Mouse (Mus musculus): ENCODE data around the gene Col19a1.

The Col19a1 gene

GRCm38 (mm10) chr1:24303077-24303476 is 284.2 kb downstream of the Col19a1 start:
- no peak for DNase-seq

- DNase-seq, result peak; percentile 48 to 55
These were observed 284.6 kb downstream of the Col19a1 start for GRCm38 (mm10) chr1:24302674-24303073.

DNA sequence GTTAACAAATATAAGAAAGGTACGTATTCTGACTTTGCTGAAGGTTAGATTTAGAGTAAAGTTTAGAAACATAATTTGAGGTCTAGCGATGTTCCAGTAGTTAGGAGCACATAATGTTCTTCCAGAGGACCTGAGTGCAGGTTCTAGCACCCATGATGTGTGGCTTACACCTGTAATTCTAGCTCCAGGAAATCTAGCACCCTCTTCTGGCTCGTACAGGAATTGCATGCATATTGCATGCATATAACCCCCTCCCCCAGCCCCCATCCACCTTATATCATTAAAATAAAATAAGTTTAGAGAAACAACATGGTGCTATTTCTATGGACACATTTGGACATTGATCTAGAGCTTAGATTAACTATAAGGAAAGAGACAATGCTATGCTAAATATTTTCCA is 286.6 kb downstream of the Col19a1 start:
- DNase-seq, result no peak

GRCm38 (mm10) chr1:24294979-24295942 is 292.0 kb downstream of the Col19a1 start:
- no peak for DNase-seq

GRCm38 (mm10) chr1:24292515-24292914 is 294.8 kb downstream of the Col19a1 start:
- no peak for DNase-seq

DNA sequence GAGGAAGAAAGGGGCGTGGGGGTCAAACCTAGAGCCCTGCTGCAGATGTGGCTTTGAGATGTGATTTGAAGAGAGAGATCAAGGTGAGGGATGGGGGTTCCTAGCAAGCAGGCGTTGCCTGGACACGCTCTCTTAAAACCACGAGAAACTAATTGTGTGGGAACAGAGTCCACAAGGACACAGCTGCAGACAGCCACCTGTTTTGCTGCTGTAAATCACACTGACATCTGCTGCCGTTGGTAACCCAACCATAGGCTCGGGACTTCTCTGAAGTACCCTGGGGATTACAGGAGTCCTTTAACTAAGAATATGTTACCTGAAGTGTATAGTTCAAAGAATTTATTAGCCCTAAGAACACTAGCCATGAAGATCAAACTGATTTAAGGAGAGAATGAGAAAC is 300.9 kb downstream of the Col19a1 start:
- DNase-seq, result no peak

DNA sequence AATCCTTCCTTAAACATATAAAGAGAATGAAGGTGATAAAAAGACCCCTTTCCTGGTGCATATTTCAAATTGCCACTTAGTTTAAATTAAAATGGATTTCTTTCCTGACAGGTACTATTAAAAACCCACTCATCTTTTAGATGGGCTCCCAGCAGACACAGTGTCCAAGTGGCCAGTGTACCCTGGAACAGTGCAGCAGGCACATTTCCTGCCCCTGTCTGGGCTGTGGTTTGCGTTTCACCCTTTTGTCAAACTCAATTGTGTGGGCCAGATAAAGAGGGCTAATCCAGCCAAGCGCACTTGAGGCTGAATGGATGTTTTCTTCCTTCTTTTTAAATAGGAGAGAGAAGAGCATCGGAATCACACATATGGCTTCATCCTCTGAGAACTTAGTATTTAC is 320.2 kb downstream of the Col19a1 start:
- DNase-seq, result no peak

DNA sequence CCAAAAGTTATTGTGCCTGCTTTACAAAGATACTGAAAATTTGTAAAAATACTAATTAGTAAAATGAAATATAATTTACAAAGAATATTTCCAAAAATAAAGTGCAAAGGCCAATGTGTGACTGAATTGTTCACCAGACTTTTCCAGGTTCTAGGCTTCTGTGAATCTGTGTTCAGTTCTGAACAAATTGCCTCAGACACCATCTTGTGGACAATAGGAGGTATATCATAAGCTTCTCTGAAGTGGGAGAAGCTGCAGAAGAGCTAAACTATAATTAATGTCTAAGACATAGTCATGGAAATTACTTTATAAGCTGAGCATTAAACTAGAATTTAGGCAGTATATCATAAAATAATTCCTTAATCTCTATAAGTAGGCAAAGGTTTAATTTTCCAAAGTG is 326.1 kb downstream of the Col19a1 start:
- no peak for DNase-seq

DNA sequence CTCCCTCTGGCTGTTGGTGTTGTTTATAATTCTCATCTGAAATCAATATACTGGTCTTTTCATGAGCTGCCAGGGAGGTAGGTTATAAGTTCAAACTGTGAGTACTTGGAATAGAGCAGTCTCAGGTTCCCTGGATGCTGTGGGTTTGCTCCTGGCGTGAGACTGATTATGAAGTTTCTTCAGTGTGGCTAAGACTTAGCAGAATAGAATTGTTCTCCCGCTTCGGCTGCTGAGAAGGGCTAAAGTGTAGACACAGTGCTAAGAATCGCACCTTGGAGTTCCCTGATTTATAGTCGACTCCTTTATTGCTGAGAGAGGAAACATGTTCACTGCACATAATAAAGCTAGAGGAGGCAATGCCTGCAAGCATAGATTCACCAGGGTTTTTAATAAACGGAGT is 327.9 kb downstream of the Col19a1 start:
- DNase-seq, result no peak

DNA sequence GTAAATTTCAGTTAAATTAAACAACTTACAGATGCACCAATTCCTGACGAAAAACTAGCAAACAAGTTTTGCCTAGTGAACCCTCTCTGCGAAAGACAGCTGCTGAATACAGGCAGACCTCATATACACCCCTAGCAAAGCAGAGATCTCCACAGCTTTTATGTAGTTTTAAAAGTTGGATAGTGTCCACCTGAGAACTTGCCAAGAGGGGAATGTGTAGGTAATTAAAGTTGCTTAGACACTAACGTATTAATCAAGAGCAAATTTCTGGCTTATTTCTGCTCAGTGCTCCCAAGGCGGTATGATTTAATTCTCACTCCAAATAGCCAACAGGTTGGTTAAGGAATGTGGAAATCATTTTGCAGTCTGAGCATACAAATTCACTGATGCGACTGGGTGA is 329.3 kb downstream of the Col19a1 start:
- DNase-seq, result no peak

DNA sequence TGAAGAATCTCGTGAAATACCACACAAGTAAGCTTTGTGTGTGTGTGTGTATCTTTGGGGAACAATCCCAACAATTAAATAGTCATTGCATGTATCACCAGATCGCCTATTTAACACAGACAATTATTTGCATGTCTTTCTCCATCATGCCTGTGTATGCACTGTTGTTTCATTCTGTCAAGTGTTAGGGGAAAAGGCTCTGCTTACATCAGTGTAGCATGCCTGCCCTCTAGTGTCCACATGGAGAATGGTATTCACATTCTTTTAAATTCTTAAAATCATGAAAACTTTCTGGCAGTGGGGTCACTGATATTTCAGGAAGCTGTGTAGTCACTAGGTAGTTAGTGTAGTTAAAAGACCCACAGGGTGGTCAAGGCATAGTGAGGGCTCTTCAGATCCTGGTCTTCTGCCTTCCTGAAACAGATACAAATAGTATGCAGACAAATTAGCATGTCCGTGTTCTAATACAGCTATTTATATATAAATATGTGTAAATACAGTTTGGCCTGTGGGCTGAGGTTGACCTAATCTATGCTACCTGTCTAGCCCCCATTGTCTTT is 338.1 kb downstream of the Col19a1 start:
- DNase-seq, result peak; percentile 63 to 70

GRCm38 (mm10) chr1:24248294-24249104 is 338.8 kb downstream of the Col19a1 start:
- peak; percentile 20 to 45 for DNase-seq

DNA sequence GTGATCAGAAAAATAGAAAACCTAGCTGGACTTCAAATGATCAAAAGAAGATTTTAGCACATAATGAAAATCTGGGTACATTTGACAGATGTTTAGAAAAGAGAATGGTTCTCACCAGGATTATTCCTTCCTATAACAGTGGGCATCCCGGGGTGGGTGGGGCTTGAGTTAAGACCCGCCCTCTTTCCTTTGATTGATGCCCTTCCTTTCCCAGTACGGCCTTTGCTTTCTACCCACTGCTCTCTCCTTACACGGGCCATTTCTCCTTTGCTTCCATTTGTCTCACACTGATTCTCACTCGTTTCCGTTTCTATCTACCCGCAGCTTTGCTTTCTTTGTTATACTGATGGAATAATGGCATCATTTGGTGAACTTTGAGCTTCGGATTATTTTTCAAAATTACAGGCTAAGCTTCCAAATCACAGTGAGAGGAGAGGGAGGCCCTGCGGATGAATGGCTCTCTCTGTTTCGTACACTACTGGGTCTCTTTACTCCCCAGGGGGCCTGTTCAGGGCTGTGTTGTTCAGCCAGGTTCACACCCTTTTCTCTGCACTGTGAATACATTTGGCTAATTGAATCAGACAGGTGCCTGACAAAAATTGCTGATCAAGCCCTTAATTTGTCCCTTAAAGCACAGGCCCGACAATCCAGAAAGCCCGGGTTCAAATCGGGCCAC is 341.4 kb downstream of the Col19a1 start:
- no peak for DNase-seq

DNA sequence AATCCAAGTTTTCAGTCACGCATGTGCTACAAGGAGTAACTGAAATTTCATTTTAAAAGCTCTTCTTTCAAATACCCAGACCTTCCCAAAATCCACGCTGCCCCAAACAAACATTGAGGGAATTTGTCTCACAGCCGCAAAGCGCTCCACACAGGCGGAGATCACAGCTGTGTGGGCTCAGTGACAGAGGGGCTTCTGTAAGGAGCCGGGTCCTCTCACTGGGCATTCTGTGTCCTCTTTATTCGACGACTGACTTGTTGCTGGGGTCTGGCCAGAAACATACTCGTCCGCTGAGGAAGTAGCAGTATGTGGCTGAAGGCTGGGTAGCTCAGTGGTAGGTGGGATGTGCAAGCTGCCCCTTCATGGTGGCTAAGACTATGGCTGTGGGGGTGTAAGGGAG is 342.3 kb downstream of the Col19a1 start:
- DNase-seq, result no peak

- no peak for DNase-seq
These were observed 347.1 kb downstream of the Col19a1 start for GRCm38 (mm10) chr1:24240039-24240691.

- DNase-seq, result no peak
These were observed 350.9 kb downstream of the Col19a1 start for GRCm38 (mm10) chr1:24236330-24236729.

DNA sequence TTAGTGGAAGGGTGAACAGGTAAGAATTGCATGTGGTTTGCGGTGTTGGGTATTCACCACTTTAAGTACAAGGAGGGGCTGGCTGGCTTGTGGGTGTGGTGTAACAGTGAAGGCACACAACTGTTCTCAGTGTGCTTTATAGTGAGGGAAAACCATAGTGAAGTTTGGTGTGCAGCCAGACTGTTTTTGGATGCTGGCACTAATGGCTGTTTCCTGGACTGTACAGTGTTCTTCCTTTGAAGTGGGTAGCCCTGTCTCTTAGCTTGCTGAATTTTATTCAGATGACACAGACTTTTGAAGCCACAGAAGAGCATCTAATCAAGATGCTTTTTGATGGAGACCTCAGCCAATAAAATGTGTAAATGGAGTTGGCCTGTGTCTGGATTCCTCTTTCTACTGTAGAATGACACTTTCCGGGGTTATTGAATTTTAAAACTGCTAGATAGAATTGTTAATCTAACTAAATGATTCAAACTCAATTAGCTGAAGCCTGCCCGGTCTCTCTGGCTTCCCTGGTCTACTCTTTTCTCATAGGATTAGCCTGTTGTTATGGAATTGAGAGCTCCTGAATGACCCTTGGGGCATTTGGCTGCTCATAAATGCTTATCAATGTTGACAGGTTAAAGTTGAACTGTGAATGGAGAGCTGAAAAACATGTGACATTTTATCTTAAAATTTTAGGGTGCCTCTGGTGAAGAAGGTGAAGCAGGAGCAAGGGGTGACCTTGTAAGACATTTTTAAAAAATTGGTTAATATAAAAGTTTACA is 355.6 kb downstream of the Col19a1 start:
- no peak for DNase-seq

- DNase-seq, result peak; percentile 33 to 34
These were observed 356.8 kb downstream of the Col19a1 start for GRCm38 (mm10) chr1:24230428-24230827.

- no peak for DNase-seq
These were observed 357.7 kb downstream of the Col19a1 start for GRCm38 (mm10) chr1:24229552-24229951.

DNA sequence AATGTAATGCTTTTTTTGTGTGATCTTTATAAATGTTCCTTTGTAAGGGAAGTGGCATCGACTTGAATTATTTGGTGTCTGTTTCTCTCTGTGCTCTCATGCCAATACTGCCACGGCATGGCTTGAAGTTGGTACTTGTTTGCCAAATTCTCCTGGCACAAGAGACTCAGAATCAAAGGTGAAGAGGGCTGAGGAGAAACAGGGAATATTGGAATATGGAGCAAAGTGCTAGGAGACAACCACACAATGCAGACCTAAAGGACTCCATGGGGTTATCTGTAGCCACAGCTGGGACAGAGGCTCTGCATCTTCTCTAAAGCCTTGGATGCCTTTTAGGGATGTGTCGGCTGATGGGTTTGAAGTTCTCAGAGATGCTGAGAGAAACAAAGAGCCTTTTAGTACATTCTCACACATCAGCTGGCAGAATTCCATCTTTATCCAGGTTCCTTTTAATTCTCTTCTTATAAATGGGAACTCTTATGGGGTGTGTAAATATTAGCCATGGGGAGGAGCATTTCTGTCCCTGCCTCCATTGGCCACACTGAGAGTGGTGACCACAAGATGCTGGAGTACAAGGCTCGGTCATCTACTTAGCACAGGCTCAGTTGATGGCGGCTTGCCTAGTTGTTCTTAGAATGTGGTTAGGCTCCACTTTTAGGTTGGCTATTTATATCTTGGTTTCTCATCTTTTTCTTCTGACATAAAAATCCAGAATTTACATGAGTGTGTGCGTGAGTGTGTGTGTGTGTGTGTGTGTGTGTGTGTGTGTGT is 360.1 kb downstream of the Col19a1 start:
- DNase-seq, result peak; percentile 58 to 70

Measured in cerebellum, adult 18-20 months (tissue).